Mouse (Mus musculus): ENCODE results near the gene Adam1b. TPM values are rescaled to one million over a fixed set of nuclear protein-coding genes. Genes with fewer than 3 reads are reported as not detected.

Gene Adam1b
- polyA plus RNA-seq, 1 experiment from 2014 or later = 0.08 TPM

- peak within 1 kb of the TSS; percentile 88 for H3K4me3 ChIP-seq
- no peaks in the 10 kb centered on the region for H3K27me3 ChIP-seq (ENCODE audit: insufficient read depth, poor library complexity, severe bottlenecking)
- H3K9me3 ChIP-seq = no peaks in the 10 kb centered on the region
- H3K4me1 ChIP-seq (replicated peaks) = peaks cover 37% of the 10 kb centered on the region
- WGBS = under 1% methylated on average over 93 of the region's 97 CpGs
- peaks cover 30% of the 10 kb centered on the region for H3K36me3 ChIP-seq
- peak; percentile 98 for DNase-seq (ENCODE audit: low spot score)
- peak within 1 kb of the TSS; percentile 97 for H3K27ac ChIP-seq
Measured at GRCm38 (mm10) chr5:121452026-121452869, 51.0 kb downstream of the Adam1b start, which contains the start of gene Erp29. Gene Erp29, minus strand, starts transcription at chr5:121452506.

GRCm38 (mm10) chr5:121451644-121452025 lies 51.6 kb downstream of the Adam1b start, which contains the start of gene Tmem116:
Gene Tmem116, plus strand, starts transcription at chr5:121451893.
- peak; percentile 48 for DNase-seq (ENCODE audit: low spot score)
- H3K27me3 ChIP-seq (ENCODE audit: insufficient read depth, poor library complexity, severe bottlenecking) = no peaks in the 10 kb centered on the region
- under 1% methylated on average over 17 of the region's 17 CpGs for WGBS
- peak within 1 kb of the TSS; percentile 88 for H3K4me3 ChIP-seq
- peaks cover 37% of the 10 kb centered on the region for H3K4me1 ChIP-seq (replicated peaks)
- peaks cover 36% of the 10 kb centered on the region for H3K36me3 ChIP-seq
- H3K27ac ChIP-seq = peak within 1 kb of the TSS; percentile 97
- H3K9me3 ChIP-seq = no peaks in the 10 kb centered on the region

- no peak for DNase-seq (ENCODE audit: low spot score)
- H3K9me3 ChIP-seq = no peaks in the 10 kb centered on the region
- H3K27me3 ChIP-seq (ENCODE audit: insufficient read depth, poor library complexity, severe bottlenecking) = no peaks in the 10 kb centered on the region
Measured at GRCm38 (mm10) chr5:121451203-121451602, 52.0 kb downstream of the Adam1b start.

GRCm38 (mm10) chr5:121450476-121450875 lies 52.8 kb downstream of the Adam1b start:
- 87% methylated on average over 9 of the region's 9 CpGs for WGBS
- Histone ChIP-seq H3K36me3 (peaks cover 48% of the 10 kb centered on the region), H3K4me3 (peak overlapping the region; percentile 19)

More at GRCm38 (mm10) chr5:121451203-121451602, 52.0 kb downstream of the Adam1b start:
- 32% methylated on average over 8 of the region's 8 CpGs for WGBS
- peak overlapping the region; percentile 97 for H3K27ac ChIP-seq
- H3K4me3 ChIP-seq = peak overlapping the region; percentile 88
- H3K36me3 ChIP-seq = peaks cover 40% of the 10 kb centered on the region
- peaks cover 37% of the 10 kb centered on the region for H3K4me1 ChIP-seq (replicated peaks)

More at GRCm38 (mm10) chr5:121450476-121450875, 52.8 kb downstream of the Adam1b start:
- no peak for DNase-seq (ENCODE audit: low spot score)
- H3K27ac ChIP-seq = no peak overlapping the region
- H3K4me1 ChIP-seq (replicated peaks) = peaks cover 37% of the 10 kb centered on the region
- H3K9me3 ChIP-seq = no peaks in the 10 kb centered on the region
- H3K27me3 ChIP-seq (ENCODE audit: insufficient read depth, poor library complexity, severe bottlenecking) = no peaks in the 10 kb centered on the region

Other genes with a start within 250 kb of the Adam1b start
- 70.8 and 96.2 TPM in 2 replicates for gene Trafd1, start 117.8 kb downstream of the Adam1b start, polyA plus RNA-seq (2016; fragmentation: Nextera tagmentation; extraction: Ambion mirVana)
- gene Naa25, start 105.5 kb downstream of the Adam1b start, polyA plus RNA-seq (2016; fragmentation: Nextera tagmentation; extraction: Ambion mirVana) = 44.1 and 54.2 TPM in 2 replicates
- 0.78 and 0.93 TPM in 2 replicates for gene Tmem116, start 51.5 kb downstream of the Adam1b start, polyA plus RNA-seq (2016; fragmentation: Nextera tagmentation; extraction: Ambion mirVana)
- gene Erp29, start 50.9 kb downstream of the Adam1b start, polyA plus RNA-seq (2016; fragmentation: Nextera tagmentation; extraction: Ambion mirVana) = 143 and 148 TPM in 2 replicates
- gene Adam1a, start 42.0 kb upstream of the Adam1b start, polyA plus RNA-seq (2016; fragmentation: Nextera tagmentation; extraction: Ambion mirVana) = 1.3 and 2.2 TPM in 2 replicates
- gene Gm42878, start 42.0 kb upstream of the Adam1b start, polyA plus RNA-seq (2016; fragmentation: Nextera tagmentation; extraction: Ambion mirVana) = not detected in 2 replicates
- gene Mapkapk5, start 42.5 kb upstream of the Adam1b start, polyA plus RNA-seq (2016; fragmentation: Nextera tagmentation; extraction: Ambion mirVana) = 48.8 and 53.9 TPM in 2 replicates
- 123 and 124 TPM in 2 replicates for gene Aldh2, start 90.4 kb upstream of the Adam1b start, polyA plus RNA-seq (2016; fragmentation: Nextera tagmentation; extraction: Ambion mirVana)
- 1.9 TPM in 2 replicates for gene Acad12, start 115.5 kb upstream of the Adam1b start, polyA plus RNA-seq (2016; fragmentation: Nextera tagmentation; extraction: Ambion mirVana)
- gene Acad10, start 157.1 kb upstream of the Adam1b start, polyA plus RNA-seq (2016; fragmentation: Nextera tagmentation; extraction: Ambion mirVana) = 3.0 and 3.5 TPM in 2 replicates
- gene Brap, start 157.1 kb upstream of the Adam1b start, polyA plus RNA-seq (2016; fragmentation: Nextera tagmentation; extraction: Ambion mirVana) = 41.6 and 41.9 TPM in 2 replicates
- gene Atxn2, start 207.9 kb upstream of the Adam1b start, polyA plus RNA-seq (2016; fragmentation: Nextera tagmentation; extraction: Ambion mirVana) = 38.6 and 42.0 TPM in 2 replicates

Data from hindbrain, embryonic 10.5 days (tissue).